Mouse (Mus musculus): ENCODE measurements at regions not wholly inside any gene's neighbourhood (a gene's known extent, or its start where the extent isn't known, plus 50 kb on each side); places are given as distances from the start of the nearest gene placed in this dataset. TPM values are rescaled to one million over a fixed set of nuclear protein-coding genes. Genes with fewer than 3 reads are reported as not detected.
A peak's percentile ranks its signal among the peaks of the same experiment; 100 is the strongest.
"Not testable (repeated sequence)": the region's sequence is repeated elsewhere in the genome, so short reads cannot be mapped to it uniquely, and the experiment has no call there.

DNA sequence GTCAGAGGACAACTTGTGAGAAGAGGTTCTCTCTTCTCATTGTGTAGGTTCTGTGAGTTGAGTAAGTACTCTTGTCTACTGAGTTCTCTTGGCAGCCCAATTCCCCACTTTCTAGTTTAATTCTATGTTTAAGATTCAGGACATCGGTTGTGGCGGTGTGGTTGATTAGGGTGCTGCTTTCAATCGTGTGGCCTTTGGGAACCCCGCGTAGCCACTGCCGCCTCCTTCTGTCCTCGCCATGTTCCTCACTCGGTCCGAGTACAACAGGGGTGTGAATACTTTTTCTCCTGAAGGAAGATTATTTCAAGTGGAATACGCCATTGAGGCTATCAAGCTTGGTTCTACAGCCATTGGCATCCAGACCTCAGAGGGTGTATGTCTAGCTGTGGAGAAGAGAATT, 73.3 kb upstream of the Btbd11 start:
- H3K4me2 ChIP-seq; H3K9ac ChIP-seq; H3K9me3 ChIP-seq; H3K36me3 ChIP-seq; ATAC-seq (ENCODE audit: low FRiP score); H3K27ac ChIP-seq; H3K4me3 ChIP-seq; H3K27me3 ChIP-seq: not testable (repeated sequence)
- WGBS, result 96% methylated on average over 10 of the region's 10 CpGs
- H3K4me1 ChIP-seq (replicated peaks), result peaks cover 10% of the 10 kb centered on the region; the same call in 1 of the 2 replicates

DNA sequence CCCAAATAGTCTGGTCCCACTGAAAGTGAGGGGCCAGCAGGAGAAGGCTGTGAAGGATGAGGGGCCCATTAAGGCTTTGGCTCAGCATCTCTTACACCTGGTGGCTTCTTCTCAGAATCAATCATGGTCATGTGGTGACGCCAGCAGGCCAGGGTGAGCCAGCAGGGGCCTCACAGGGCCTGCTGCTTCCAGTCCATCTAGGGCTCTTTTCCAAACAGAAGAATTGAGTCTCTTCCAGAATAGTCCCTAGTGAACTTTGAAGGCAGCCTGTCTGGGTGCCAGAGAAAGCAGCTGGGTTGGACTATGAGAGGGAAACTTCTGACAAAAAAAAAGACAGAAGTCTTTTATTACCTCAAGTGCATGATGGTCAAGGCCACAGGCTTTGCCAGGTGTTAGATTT, 65.6 kb upstream of the Btbd11 start:
- H3K4me3 ChIP-seq, result no peak overlapping the region
- no peak overlapping the region for H3K4me2 ChIP-seq
- no peak for ATAC-seq (ENCODE audit: low FRiP score)
- no peak overlapping the region for H3K27ac ChIP-seq
- WGBS, result 70% methylated on average over 1 of the region's 1 CpGs
- no peaks in the 10 kb centered on the region for H3K4me1 ChIP-seq (replicated peaks)
- H3K9ac ChIP-seq, result no peak overlapping the region
- H3K27me3 ChIP-seq, result 0 out of 2 replicates have a peak, but pooled peaks cover 2% of the 10 kb centered on the region
- H3K9me3 ChIP-seq, result 0 out of 2 replicates have a peak, but pooled peaks cover 5% of the 10 kb centered on the region
- no peaks in the 10 kb centered on the region for H3K36me3 ChIP-seq

DNA sequence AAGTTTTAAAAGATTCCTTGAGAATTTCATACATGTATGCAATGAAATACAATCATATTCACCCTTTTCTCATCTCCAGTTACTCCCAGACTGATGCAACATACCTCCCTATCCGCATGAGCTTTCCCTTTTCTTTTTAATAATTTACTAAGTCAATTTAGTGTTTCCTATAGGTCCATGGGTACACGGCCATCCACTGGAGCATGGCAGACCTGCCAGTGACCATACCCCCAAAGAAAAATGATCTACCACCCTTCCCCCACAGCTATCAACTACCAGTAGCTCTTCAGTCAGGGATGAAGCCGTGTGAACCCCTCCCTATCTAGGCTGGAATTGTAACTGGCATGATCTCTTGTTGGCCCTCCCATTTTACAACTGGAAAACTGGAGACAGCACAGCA, 64.3 kb upstream of the Btbd11 start:
- WGBS, result 90% methylated on average over 3 of the region's 3 CpGs
- Histone ChIP-seq H3K9ac (no peak overlapping the region), H3K4me2 (no peak overlapping the region), H3K4me3 (no peak overlapping the region), H3K27me3 (0 out of 2 replicates have a peak, but pooled peaks cover 2% of the 10 kb centered on the region), H3K9me3 (0 out of 2 replicates have a peak, but pooled peaks cover 5% of the 10 kb centered on the region), H3K27ac (no peak overlapping the region), H3K4me1 (replicated peaks) (no peaks in the 10 kb centered on the region), H3K36me3 (no peaks in the 10 kb centered on the region)
- ATAC-seq (ENCODE audit: low FRiP score), result no peak

- H3K9me3 ChIP-seq, result no peaks in the 10 kb centered on the region; the same call in 1 of the 2 replicates
- WGBS, result 81% methylated on average over 3 of the region's 3 CpGs
- H3K36me3 ChIP-seq, result no peaks in the 10 kb centered on the region
- H3K9ac ChIP-seq, result no peak overlapping the region
- no peaks in the 10 kb centered on the region for H3K4me1 ChIP-seq (replicated peaks)
- no peak overlapping the region for H3K4me2 ChIP-seq
- ATAC-seq (ENCODE audit: low FRiP score), result no peak
- H3K27ac ChIP-seq, result no peak overlapping the region
- H3K4me3 ChIP-seq, result no peak overlapping the region
- H3K27me3 ChIP-seq, result no peaks in the 10 kb centered on the region
Observed at GRCm38 (mm10) chr10:85329382-85329781, 57.2 kb upstream of the Btbd11 start.

DNA sequence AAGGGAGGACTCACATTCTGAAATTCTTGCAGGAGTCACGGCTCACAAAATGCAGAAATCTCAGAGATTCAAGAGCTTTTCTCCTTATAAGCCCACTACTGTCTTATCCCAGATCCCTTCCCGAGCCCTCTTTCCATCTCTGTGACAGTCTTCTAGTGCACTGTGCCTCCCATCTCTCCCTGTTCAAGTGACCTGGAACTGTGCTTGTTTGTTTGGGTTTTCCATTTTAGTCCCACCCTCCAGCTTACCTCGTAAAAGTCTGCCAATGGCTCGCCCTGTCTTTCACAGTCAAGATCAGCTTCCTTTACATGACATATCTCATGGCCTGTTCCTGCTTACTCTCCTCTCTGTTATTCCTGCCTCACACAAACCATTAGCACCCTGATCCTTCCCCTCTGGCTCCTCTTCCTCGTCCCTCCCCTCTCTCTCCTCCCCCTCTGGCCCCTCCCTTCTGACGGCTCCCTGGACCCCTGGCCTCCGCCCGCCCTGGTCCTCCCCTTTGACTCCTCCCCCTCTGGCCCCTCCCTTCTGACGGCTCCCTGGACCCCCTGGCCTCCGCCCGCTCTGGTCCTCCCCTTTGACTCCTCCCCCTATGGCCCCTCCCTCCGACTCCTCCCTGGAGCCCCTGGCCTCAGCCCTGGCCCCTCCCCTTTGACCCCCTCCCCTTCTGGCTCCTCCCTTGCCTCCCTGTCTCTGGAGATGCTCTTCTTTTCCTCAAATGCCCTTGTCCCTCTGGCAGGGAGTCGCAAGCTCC, 55.5 kb upstream of the Btbd11 start:
- no peak overlapping the region for H3K4me3 ChIP-seq
- H3K4me2 ChIP-seq, result peak overlapping the region; percentile 26; the same call in 1 of the 2 replicates
- H3K27ac ChIP-seq, result no peak overlapping the region
- H3K27me3 ChIP-seq, result no peaks in the 10 kb centered on the region
- no peaks in the 10 kb centered on the region; the same call in 1 of the 2 replicates for H3K9me3 ChIP-seq
- no peaks in the 10 kb centered on the region for H3K36me3 ChIP-seq
- H3K9ac ChIP-seq, result no peak overlapping the region
- H3K4me1 ChIP-seq (replicated peaks), result no peaks in the 10 kb centered on the region
- no peak; the same call in 1 of the 2 replicates for ATAC-seq (ENCODE audit: low FRiP score)
- 10% methylated on average over 13 of the region's 13 CpGs for WGBS

Small RNA genes lying in the stretch of these regions (microRNA-seq; reads per million reads assigned to microRNA genes)
- gene Gm27392, result not detected

Data from hindbrain, embryonic 13.5 days (tissue).